Mouse (Mus musculus) heart, postnatal 36 days (tissue): ENCODE results near the gene H60c. TPM values are rescaled to one million over a fixed set of nuclear protein-coding genes. Genes with fewer than 3 reads are reported as not detected.
"Not testable (repeated sequence)": the region's sequence is repeated elsewhere in the genome, so short reads cannot be mapped to it uniquely, and the experiment has no call there.

Source experiments
- DNase-seq, 2 experiments: peaks; one replicate each; pipeline ENCODE4 v3.0.0; 2021 to 2022
- intact Hi-C: fragments of 180-260 bp; cut with DNase I; formaldehyde crosslinking; loops from one replicate; pipeline ENCODE4 v1.15.1; 2025
- total RNA-seq, 2 experiments: library from RNA; stranded (reverse); gene quantifications; 2 replicates each; pipeline ENCODE4 v1.2.3; 2021

H60c gene
- not detected for total RNA-seq

GRCm38 (mm10) chr10:3267671-3268070, at the start of gene H60c:
H60c (minus strand) TSS chr10:3267771.
- intact Hi-C loops = no loop called here
- no peak for DNase-seq

GRCm38 (mm10) chr10:3308821-3309206, 41.2 kb upstream of the H60c start:
- intact Hi-C loops = no loop called here
- DNase-seq = no peak

GRCm38 (mm10) chr10:3308180-3308820, 40.7 kb upstream of the H60c start:
- intact Hi-C loops = no loop called here

GRCm38 (mm10) chr10:3307752-3308151, 40.2 kb upstream of the H60c start:
- DNase-seq = no peak
- intact Hi-C loops = no loop called here

More at GRCm38 (mm10) chr10:3308180-3308820, 40.7 kb upstream of the H60c start:
- DNase-seq = no peak

- DNase-seq = no peak
- intact Hi-C loops = no loop called here
Measured at GRCm38 (mm10) chr10:3293969-3294368, 26.4 kb upstream of the H60c start.

GRCm38 (mm10) chr10:3281047-3281446, 13.5 kb upstream of the H60c start:
- intact Hi-C loops = no loop called here
- no peak for DNase-seq

GRCm38 (mm10) chr10:3274065-3274464, 6.5 kb upstream of the H60c start:
- no peak for DNase-seq
- intact Hi-C loops = no loop called here

- DNase-seq = no peak
- intact Hi-C loops = no loop called here
Measured at GRCm38 (mm10) chr10:3271036-3271435, 3.5 kb upstream of the H60c start.

GRCm38 (mm10) chr10:3266729-3267128, 842 bp downstream of the H60c start:
- no peak for DNase-seq
- intact Hi-C loops = no loop called here

GRCm38 (mm10) chr10:3262784-3263183, 4.8 kb downstream of the H60c start:
- intact Hi-C loops = no loop called here
- DNase-seq = no peak

GRCm38 (mm10) chr10:3257391-3257790, 10.2 kb downstream of the H60c start:
- no peak for DNase-seq
- intact Hi-C loops = no loop called here

- intact Hi-C loops, DNase-seq: not testable (repeated sequence)
Measured at GRCm38 (mm10) chr10:3238436-3238835, 29.1 kb downstream of the H60c start.

- DNase-seq = peak; percentile 6 to 14
- intact Hi-C loops = no loop called here
Measured at GRCm38 (mm10) chr10:3236638-3237270, 30.8 kb downstream of the H60c start.

GRCm38 (mm10) chr10:3228447-3229195, 39.0 kb downstream of the H60c start:
- no peak for DNase-seq
- intact Hi-C loops = no loop called here

Other genes with a start within 250 kb of the H60c start
- 100 to 1,000 TPM; 171 to 215 TPM for gene Ppp1r14c, start 98.3 kb upstream of the H60c start, total RNA-seq